Mouse (Mus musculus) frontal cortex, postnatal 14 days (tissue): ENCODE measurements around the gene Wnt1.

ENCODE experiments used
- DNase-seq, 2 experiments: peaks; one replicate each; pipeline ENCODE4 v3.0.0; 2022; ENCODE audit warnings: low spot score in 2 of 2

Gene Wnt1

GRCm38 (mm10) chr15:98837006-98837742 is 47.5 kb downstream of the Wnt1 start:
- DNase-seq = no peak

GRCm38 (mm10) chr15:98837743-98838103 is 48.1 kb downstream of the Wnt1 start:
- no peak for DNase-seq

GRCm38 (mm10) chr15:98839161-98839560 is 49.5 kb downstream of the Wnt1 start:
- no peak for DNase-seq

GRCm38 (mm10) chr15:98839671-98840585 is 50.3 kb downstream of the Wnt1 start:
- no peak for DNase-seq
